Mouse (Mus musculus) liver (tissue): ENCODE results near the gene Nup85.

Source experiments
- DNase-seq: peaks from one replicate; pipeline ENCODE4 v3.0.0-alpha.2; 2020; ENCODE audit warnings: mixed read lengths

The Nup85 gene

DNA sequence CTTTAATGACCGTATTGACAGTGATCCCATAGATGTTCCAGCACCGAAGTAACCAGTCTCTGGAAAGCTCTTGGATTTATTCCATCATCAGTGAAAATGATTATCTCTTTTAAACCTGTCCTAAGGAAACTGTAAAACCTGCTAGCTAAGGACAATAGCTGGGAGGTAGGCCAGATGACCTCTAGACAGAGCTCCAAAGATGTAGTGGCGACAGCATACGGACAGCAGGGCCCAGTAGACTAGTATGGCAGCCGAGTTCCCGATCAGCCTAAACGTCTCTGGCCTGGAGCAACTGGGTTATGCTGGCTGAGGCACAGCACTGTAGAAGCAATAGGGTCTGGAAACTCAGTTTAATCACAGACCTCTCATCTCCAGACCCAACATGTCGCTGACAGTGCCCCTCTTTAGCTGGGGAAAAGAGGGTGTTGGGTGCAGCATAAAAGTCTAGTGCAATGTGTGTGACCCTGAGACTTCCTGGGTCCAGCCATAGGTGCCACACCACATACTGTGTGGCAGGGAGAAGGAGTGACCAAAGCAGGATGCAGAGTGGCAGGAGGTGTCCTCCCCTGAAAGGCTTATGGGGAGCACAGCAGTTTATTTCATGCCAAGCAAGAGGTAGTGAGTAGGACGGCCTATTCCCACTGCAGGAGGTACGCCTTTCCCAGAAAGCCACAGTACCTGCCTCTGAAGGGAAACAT lies 20.3 kb downstream of the Nup85 start:
- no peak for DNase-seq

DNA sequence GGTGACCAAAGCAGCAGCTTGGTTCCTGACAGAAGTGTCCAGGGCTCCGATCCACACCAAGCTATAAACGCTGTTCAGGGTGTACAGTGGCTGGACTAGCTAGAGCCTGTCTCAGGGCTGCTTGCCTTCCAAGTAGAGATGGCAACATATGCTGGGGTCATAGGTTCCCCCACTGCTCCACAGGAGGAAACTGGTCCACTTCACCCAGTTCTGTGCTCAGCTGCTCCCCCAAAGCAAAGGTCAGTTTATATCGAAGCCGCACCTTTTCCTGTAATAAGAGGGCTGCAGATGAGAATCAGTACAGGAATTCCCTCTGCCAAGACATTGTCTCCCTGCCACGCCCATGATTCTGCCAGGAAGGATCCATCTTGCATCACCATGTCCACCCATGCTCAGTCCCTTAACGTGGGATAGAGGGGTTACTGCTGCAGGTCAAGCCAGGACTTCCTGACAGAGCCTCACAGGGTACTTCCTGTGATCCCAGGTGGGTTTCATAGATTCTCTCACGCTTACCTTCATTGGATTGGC lies 21.4 kb downstream of the Nup85 start:
- no peak for DNase-seq

DNA sequence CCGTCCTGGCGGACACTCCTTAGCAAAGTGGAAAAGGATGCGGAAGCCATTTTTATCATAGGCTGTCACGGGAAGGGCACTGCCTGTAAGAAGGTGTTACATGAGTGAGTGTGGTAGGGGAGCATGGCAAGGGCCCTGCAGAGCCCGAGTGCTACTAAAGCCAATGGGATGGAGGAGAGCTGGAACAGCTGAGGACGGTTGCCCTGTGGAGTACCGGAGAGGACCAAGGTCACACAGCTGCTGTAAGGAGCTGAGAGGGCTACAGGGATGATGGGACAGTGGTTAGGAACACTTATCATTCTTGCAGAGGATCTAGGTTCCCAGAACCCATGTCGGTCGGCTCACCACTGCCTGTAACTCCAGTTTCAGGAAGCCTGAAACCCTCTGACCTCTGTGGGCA lies 22.2 kb downstream of the Nup85 start:
- no peak for DNase-seq

DNA sequence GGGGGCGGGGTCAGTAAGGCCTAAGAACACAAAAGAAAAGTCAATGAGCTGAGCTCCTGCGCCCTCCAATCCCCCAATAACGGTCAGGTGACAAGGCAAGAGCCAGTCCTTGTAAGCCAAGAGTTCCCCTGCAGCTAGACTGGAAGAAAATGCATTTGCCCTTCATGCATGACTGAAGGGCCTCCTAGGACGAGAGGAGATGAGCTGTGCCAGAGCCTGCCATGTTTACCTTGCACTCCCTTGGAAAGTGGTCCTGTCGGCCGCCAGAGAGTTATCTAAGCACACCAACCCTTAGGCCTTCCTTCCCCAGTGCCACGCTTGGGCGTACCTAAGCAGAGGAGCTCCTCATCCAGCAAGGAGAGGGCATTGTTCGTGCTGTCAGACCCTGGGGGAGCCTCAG lies 23.8 kb downstream of the Nup85 start:
- no peak for DNase-seq

DNA sequence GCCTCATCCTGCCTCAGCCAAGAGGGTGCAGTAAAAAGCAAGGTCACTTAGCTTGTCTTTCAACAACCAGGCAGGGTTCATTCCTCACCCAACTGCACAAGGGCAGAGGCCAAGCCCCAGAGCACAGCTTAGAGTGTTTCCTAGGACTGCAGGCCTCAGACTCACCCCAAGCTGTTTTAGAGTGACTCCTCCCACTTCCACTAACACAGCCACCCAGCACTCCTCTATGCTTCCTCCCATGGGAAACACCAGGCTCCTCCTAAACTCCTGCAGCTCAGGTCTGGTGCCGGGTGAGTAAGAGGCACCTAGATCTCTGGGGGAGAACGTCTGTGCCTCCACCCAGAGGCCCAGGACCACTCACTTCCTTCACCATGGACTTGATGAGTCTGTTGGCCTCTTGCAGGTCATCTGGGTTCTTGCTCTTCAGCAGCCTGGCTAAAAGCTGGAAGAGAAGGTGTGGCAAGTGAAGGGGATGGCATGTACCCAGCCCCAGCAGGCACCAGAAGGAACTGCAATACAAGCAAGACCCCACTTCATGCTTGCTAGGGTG lies 26.4 kb downstream of the Nup85 start:
- no peak for DNase-seq

DNA sequence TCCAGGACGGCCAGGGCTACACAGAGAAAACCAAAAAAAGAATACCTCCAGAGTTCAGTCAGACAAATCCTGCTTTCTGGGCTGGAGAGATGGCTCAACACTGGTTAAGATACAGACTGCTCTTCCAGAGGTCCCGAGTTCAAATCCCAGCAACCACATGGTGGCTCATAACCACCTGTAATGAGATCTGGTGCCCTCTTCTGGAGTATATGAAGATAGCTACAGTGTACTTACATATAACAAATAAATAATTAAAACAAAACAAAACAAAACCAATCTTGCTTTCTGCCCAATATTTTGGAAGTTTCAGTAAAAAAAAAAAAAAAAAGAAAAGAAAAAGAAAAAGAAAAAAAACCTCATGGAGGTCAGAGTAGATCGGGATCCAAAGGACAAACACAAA lies 31.0 kb downstream of the Nup85 start:
- DNase-seq = no peak

DNA sequence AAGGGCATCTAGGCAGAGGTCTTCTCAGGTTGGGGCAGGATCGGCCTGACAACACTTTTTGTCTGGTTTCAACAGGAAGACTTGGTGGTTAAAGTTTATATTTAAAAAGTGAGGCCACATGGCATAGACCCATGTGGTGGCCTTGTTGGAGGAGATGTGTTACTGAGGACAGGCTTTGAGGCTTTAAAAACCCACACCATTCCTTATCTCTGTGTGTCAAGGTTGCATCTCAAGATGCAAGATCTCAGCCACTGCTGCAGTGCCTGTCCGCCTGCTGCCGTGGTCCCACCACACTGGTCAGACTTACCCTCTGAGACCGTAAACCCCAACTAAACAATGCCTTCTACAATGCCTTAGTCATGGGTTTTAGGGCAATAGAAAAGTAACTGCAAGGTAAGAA lies 34.1 kb downstream of the Nup85 start:
- DNase-seq = no peak

DNA sequence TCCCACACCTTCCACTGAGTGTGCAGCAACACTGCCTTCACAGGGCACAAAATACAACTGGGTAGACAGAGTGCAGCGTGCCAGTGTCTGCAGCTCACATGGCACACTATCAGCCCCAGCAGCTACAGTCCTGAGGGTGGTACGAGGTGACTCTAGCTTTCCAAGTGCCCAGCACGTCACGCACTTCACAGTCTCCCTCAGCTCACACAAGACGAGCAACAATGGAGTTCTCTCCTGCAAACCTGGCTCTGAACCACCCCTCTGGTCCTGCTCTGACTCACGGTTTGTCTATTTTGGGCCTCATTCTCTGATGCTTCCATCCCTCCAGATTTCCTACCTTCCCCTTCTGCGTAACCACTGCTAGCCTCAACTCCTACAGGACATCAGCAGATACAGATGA lies 35.5 kb downstream of the Nup85 start:
- DNase-seq = no peak

DNA sequence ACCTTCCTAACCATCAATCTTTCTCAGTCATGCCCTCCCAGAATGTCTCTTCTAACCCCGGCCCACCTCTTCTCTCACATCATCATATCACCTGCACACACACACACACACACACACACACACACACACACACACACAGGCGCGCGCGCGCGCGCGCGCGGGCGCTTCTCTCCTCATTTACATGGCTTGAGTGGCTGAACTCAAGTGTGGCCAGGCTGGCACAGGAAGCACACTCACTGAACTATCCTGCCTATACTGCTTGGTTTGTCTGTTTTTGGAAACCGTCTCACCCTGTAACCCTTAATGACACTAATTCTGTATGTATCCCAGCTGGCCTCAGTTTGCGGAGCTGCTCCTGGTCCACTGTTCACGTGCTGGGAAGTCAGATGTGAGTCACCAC lies 36.5 kb downstream of the Nup85 start:
- DNase-seq = no peak

DNA sequence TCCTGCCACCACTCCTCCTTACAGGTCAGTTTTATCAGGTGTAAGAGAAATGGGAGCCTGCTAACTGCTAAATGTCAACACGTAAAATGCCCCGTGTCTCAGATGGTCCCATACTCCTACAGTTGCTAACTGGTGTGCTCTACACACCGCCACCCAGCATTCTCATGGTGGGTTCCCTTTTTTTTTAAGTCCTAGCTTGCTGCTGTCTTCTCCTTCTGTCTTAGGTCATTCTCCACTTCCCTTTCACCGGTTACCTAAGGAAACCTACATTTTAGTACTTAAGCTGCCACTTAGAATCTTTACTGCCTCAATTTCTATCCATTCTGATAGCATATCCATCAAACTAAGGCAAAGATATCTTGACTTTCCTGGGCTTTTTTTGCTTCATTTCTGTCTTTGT lies 36.9 kb downstream of the Nup85 start:
- no peak for DNase-seq

DNA sequence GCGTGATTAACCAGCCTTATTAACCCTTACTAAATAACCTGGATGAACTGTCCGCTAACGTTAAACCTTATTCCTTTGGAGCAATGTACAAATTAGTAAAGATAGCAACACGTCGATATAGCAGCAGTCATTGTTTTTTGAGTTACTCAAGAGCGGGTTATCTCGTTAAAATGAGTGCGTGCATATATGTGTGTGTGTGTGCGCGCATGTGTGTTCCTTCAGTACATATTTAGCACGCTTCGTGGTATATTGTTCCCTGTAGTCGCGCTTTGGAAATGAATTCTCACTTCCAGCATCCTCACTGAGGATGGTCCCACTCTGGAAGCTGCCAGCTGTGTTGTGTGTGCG lies 38.9 kb downstream of the Nup85 start:
- DNase-seq = no peak

DNA sequence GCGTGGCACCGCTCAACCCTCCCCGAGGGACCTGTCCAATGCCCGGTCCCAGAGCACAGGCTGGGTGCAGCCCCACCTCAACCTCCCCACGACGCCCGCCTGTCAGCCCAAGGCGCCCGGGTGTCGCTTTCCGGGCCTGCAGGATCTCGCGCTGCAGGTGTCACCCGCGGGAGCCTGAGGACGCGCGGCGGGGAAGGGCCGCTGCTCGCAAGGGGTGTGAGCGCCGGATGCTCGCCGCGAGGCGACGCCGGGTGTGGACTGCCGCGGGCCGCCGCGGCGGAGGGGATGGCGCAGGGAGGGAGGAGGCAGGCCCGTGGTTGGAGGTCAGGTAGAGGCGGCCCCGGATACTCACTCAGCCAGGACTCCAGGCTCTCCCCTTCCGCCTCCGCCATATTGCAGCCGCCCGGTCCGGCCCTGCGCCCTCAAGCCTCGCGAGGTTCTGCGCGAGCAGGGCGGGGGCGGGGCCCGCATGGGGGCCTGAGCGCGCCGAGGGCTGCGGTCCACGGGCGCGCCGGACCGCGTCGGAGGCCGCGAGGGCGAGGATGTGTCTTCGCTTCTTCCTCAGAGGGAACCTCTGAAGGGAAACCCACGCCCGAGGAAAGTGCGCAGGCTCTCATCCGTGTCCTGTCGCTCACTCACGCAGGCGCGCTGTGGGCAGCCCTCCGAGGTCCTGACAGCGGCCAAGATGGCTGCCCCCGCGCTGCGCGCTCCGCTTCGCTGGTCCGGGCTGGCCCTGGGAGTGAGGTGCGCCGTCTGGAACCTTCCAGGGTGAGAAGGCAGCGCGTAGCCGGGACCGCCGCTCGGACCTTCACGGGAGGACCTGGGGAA lies 39.5 kb downstream of the Nup85 start, which contains the start of the genes Mrps7 and Gga3:
TSS of gene Mrps7 (plus strand) at position 450 of the 828 bp plus-strand sequence.
TSS of gene Gga3 (minus strand) at position 576 of the 828 bp plus-strand sequence.
- peak; percentile 91 for DNase-seq

DNA sequence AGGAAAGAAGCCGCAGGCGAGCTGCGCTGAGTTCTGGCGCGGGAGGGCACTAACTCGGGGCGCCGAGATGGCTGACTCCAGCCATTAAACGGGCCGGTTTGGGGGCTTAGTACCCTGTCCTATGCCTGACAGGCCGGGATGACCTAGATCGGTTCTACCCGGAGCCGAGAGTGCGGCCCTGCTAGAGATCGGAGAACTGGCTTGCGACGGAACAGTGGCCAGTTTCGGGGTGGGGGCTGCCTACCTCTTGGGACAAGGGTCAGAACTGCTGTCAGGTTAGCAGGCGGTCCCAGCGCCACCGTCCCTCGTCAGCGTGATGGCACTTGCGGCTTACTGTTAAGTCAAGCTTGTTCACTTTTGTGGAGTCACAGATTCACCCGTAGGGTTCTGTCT lies 40.1 kb downstream of the Nup85 start:
- DNase-seq = peak; percentile 56

DNA sequence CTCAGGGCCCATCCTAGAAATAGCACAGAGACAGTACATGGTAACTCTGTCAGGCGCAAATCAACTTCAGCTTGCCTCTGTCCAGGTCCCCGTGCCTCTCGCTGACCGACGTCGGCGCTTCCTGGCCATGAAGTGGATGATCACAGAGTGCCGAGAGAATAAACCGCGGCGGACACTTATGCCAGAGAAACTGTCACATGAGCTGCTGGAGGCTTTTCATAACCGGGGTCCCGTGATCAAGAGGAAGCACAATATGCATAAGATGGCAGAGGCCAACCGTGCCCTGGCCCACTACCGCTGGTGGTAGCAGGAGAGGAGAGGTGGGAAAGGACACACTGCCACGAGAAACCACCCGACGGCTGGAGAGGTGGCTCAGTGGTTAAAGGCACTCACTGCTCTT lies 42.5 kb downstream of the Nup85 start:
- no peak for DNase-seq

DNA sequence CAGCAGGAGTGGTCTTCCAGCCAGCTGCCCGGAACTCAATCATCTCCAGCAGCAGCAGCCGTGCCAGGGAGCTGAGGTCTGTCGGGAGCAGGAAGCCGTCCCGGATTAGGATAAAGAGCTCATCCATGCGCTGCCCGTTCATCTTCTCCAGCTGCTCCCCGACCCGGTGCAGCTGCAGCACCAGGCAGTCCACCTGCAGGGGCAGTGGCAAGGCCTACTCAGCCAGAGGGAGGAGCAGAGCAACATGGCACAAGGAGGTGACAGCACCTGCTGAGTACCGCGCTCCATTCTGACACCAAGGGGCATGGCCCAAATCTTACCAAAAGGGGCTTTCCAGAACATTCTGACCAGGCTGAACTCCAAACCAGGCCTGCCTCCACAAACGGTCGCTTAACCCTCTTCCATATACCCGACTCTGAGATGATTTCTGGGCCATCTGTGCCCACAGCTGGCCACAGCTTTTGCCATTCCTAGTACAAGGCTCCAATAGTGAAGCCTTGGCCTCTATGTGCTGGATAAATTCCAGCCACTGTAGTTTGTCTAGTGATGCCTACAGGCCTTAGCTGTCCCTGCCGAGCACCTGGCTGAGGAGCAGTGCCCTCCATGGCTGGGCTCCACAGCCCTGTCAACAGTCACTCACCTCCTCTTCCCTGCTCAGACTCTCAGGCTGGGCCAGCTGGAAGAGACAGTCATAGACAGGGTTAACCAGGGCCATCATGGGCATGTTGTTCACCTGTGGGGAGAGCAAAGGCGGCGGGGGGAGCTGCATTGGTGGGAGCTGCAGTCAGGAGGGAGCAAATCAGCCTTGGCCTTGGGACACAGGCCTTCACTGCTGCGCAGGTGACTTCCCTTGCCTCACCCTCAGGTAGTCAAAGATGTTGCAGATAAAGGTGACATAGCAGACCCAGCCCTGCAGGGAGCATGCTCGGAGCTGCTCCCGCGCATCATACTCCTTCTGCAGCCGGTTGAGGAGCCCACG lies 44.5 kb downstream of the Nup85 start:
- DNase-seq = no peak

DNA sequence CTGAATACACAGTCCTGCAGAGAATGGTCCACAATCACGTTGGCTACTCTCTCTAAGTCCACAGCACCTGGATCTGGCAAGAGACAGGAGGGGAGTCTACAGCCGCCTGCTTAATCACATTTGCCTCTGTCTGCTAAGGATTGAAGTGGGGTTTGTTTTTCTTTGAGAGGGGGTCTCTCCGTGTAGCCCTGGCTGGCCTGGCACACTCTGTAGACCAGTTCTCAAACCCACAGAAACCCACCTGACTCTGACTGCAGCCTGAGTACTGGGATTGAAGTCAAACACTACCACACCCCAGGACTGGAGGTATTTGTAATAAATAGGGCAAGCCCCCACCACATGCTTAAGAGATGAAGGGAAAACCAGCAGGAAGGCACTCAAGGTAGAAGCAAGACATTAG lies 45.3 kb downstream of the Nup85 start:
- DNase-seq = no peak

DNA sequence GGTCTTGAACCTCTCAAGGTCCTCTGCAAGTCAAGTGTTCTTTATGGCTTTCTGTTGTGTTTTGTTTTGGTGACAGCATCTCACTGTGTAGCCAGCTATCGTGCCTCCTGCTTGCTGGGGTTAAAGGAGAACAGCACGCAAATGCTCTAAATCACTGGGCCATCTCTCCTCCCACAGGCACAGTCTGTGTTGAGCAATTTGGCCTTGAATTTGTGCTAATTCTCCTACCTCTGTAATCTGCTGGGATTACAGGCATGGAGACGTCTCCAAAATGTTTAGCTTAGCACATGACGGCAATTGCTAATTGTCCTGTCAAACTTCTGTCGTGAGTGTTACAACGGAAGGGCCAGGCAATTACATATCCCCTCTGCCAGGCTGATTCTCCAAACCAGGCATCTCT lies 46.9 kb downstream of the Nup85 start:
- no peak for DNase-seq

DNA sequence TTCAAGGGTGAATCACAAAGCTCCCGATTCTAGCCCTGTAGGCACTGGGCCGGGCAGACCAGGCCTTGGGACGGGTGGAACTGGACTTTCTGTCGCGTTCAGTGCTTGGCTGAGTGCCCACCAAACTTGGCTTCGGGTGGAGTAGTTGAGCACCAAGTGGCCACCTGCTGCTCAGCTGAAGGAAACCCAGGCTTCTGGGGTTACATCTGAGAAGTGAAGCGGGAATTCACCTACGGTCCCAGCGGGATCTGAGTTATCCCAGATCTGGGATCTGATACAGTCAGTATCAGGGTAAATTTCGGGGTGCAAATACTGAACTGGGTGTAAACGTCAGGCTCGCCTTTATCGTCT lies 47.8 kb downstream of the Nup85 start:
- DNase-seq = peak; percentile 58

DNA sequence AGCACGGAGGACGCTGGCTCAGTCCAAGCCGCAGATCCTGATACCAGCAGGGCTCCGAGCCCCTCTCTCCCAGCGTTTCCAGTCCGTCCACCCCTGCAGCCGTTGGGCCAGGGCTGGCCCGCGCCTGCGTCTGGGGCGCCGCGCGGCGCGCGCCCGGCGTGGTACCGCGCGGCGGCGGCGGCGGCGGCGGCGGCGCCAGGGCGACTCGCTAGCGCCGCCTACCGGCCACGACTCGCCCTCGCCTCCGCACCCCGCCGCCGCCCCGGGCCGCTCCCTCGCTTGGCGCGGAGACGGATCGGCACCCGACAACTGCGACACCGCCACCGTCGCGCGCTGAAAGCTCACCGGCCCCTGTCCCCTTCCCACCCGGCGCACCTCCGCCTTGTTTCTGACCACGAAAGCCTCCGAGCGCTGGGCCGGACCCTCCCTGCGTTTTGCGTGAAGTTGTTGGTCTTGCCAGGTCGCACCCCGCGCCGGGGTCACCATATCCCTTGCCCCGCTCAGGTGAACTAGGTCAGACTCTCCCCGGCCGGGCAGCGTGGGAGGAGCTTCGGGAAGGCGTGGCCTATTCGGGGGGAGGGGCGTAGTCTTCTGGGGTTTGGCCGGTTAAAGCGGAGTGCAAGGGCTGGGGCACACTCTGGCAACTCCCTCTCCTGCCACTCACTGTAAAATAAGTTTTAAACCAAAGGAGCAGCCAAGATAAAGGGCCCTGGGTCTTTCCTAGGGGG lies 48.3 kb downstream of the Nup85 start, which contains the start of gene Mif4gd:
TSS of gene Mif4gd (minus strand) at position 560 of the 728 bp plus-strand sequence.
- peak; percentile 96 for DNase-seq

DNA sequence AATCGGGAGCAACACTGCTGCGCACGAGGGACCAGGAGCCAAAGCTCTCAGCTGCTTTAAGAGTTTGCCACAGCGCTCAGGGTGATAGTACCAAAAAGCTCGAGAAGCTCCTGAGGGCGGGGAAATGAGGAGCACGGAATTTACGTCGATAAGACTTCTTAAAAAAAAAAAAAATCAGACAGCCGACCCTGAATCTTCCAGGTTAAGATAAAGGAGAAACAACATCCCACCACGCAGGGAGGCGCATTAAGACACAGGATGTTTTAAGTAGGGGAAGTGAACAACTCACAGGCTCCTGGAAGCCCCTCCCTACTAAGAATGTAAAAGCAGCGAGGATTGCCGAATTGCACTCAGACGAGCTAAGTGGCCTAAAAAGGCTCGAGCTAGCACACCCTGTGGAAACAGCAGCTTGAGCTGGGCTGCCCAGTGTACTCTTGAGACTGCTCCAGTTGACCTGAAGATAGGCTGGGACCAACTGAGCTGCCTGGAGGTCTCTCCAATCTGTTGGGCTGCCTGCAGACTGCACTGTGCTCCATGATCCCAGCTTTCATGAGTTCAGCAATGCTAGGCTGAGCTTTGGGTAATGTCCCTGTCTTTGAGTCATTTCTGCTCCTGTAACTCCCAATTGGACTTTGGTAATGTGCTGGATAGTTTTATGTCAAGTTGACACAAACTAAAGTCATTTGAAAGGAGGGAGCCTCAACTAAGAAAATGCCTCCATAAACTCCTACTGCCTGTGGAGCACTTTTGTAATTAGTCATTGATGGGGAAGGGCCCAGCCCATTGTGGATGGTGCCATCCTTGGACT lies 49.1 kb downstream of the Nup85 start:
- DNase-seq = no peak
